16 mouse cellular contexts compared by ENCODE assay signal in the genomic region with DNA sequence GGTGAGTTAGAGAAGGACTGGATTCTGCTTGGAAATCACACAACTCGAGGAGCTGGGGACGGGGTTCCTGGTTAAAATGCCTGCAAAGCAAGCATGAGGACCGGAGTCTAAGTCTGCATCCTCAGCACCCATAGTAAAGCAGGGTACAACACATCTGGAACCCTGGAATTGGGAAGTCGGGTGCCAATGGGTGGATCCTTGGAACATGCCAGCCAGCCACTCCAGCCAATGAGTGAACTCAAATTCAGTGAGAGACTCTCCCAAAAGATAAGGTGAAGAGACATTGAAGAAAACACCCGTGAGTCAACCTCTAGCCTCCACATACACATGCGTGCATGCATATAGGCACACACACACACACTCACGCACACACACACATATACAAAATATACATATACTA.
A peak's percentile ranks its signal among the peaks of the same experiment; 100 is the strongest.
DNase-seq lines count a peak whose midpoint lies in the region; ATAC-seq and TF ChIP-seq lines count a peak whose summit lies in the region.
"Had no signal": no experiment of that assay in that cellular context is flagged by ENCODE, and none has a peak within 500 bp of the region (broad histone marks: within the 10 kb centered on the region; RNA-seq: fewer than 3 reads in every experiment).

No protein-coding gene starts in this region.

- no peaks in the 10 kb centered on the region for H3K27me3 ChIP-seq in liver, embryonic 11.5 days (replicated peaks; ENCODE audit: control insufficient read depth, insufficient read depth, low read length)
- H3K27me3 ChIP-seq in liver, embryonic 14.5 days (ENCODE audit: control insufficient read depth, insufficient read depth, low read length), result no peaks in the 10 kb centered on the region
- H3K27me3 ChIP-seq: midbrain, embryonic 15.5 days; Patski had no signal

- no peak overlapping the region for H3K4me3 ChIP-seq in liver, embryonic 11.5 days (ENCODE audit: low read depth, low read length)
- H3K4me3 ChIP-seq in liver, embryonic 14.5 days (ENCODE audit: insufficient read depth in 1 of 2, low read depth in 2 of 2, low read length in 2 of 2), result peak overlapping the region in 1 of 2 experiments; percentile 28; a peak in 2 of 4 replicates
- H3K4me3 ChIP-seq: midbrain, embryonic 15.5 days; myocyte had no signal

- WGBS in liver, embryonic 11.5 days, result 87% methylated on average over 7 of the region's 7 CpGs
- WGBS in liver, embryonic 14.5 days (ENCODE audit: insufficient replicate concordance), result 65% methylated on average over 7 of the region's 7 CpGs

- no peak overlapping the region for H3K27ac ChIP-seq in liver, embryonic 11.5 days (ENCODE audit: low read depth, low read length)
- peak overlapping the region; percentile 95 for H3K27ac ChIP-seq in liver, embryonic 14.5 days
- H3K27ac ChIP-seq: midbrain, embryonic 15.5 days had no signal

- H3K36me3 ChIP-seq in liver, embryonic 11.5 days (ENCODE audit: control insufficient read depth, insufficient read depth, low read length), result no peaks in the 10 kb centered on the region; the same call in 1 of the 2 replicates
- no peaks in the 10 kb centered on the region for H3K36me3 ChIP-seq in liver, embryonic 14.5 days (replicated peaks; ENCODE audit: control insufficient read depth, insufficient read depth, low read depth)
- H3K36me3 ChIP-seq: midbrain, embryonic 15.5 days had no signal

- peaks cover 33% of the 10 kb centered on the region for H3K4me1 ChIP-seq in liver, embryonic 11.5 days (replicated peaks; ENCODE audit: control insufficient read depth, insufficient read depth, low read length)
- H3K4me1 ChIP-seq in liver, embryonic 14.5 days (replicated peaks; ENCODE audit: control insufficient read depth in 2 of 2, insufficient read depth in 2 of 2, low read length in 1 of 2), result peaks cover 48 to 50% of the 10 kb centered on the region in 2 experiments

- H3K9me3 ChIP-seq in liver, embryonic 11.5 days (ENCODE audit: control insufficient read depth, low read length), result no peaks in the 10 kb centered on the region
- no peaks in the 10 kb centered on the region for H3K9me3 ChIP-seq in liver, embryonic 14.5 days (ENCODE audit: control insufficient read depth, low read length)
- H3K9me3 ChIP-seq: midbrain, embryonic 15.5 days had no signal

- peak; percentile 88 for DNase-seq in heart, adult 11 months
- DNase-seq in heart, postnatal 10 days, result no peak
- DNase-seq in liver, result peak; percentile 72
- DNase-seq in liver, embryonic 11.5 days (ENCODE audit: low spot score), result no peak
- peak; percentile 51 for DNase-seq in c-Kit-negative CD71-positive TER-119-positive erythroid progenitor cells, embryonic 14.5 days (ENCODE audit: low read depth, low spot score)
- peak; percentile 45 to 57 (median 55) for DNase-seq in liver, embryonic 14.5 days (ENCODE audit: low read depth in 3 of 3, low spot score in 3 of 3)
- DNase-seq in cerebellum, postnatal 14 days, result no peak
- DNase-seq in frontal cortex, postnatal 25 days (ENCODE audit: low spot score in 2 of 2), result no peak
- DNase-seq: cerebellum, adult 11-12 months; embryo, embryonic 11 days; gastrocnemius, postnatal 14 days; kidney, adult 8-10 months had no signal

- no peak overlapping the region for H3K9ac ChIP-seq in liver, embryonic 11.5 days (ENCODE audit: low read depth, low read length)
- H3K9ac ChIP-seq in liver, embryonic 14.5 days (replicated peaks), result peak overlapping the region; percentile 44
- H3K9ac ChIP-seq: midbrain, embryonic 15.5 days had no signal

- no peak for TF ChIP-seq EP300 in liver, embryonic 14.5 days (IDR thresholded peaks at IDR 0.05; ENCODE audit: low read depth)

- H3K4me2 ChIP-seq in liver, embryonic 11.5 days, result no peak overlapping the region
- peak overlapping the region; percentile 78 for H3K4me2 ChIP-seq in liver, embryonic 14.5 days (ENCODE audit: low read depth)
- H3K4me2 ChIP-seq: midbrain, embryonic 15.5 days had no signal

- no peak for TF ChIP-seq CTCF in liver, embryonic 14.5 days (IDR thresholded peaks at IDR 0.05; ENCODE audit: low read depth)

- ATAC-seq in liver, embryonic 11.5 days (replicated peaks; ENCODE audit: low FRiP score), result no peak
- ATAC-seq in liver, embryonic 14.5 days (ENCODE audit: insufficient read depth), result peak; percentile 54
- ATAC-seq: CD4-positive, CD25-positive, alpha-beta regulatory T cell, adult 4 months; midbrain, embryonic 15.5 days; Patski had no signal

- intact Hi-C loops in heart, postnatal 10 days (cut with DNase I), result no loop called here

Comparison
In these comparisons a context has a peak if more than half of its experiments do, and no peak if none do; other contexts are left out.
1. DNase-seq: peak in heart, adult 11 months (single experiment), liver (single experiment), c-Kit-negative CD71-positive TER-119-positive erythroid progenitor cells, embryonic 14.5 days (single experiment) and liver, embryonic 14.5 days (3 of 3); none in heart, postnatal 10 days (0 of 2), liver, embryonic 11.5 days (single experiment), cerebellum, postnatal 14 days (0 of 2) and frontal cortex, postnatal 25 days (0 of 2).